Mouse (Mus musculus): Measurements from ENCODE around the gene Ralgps2.

DNA sequence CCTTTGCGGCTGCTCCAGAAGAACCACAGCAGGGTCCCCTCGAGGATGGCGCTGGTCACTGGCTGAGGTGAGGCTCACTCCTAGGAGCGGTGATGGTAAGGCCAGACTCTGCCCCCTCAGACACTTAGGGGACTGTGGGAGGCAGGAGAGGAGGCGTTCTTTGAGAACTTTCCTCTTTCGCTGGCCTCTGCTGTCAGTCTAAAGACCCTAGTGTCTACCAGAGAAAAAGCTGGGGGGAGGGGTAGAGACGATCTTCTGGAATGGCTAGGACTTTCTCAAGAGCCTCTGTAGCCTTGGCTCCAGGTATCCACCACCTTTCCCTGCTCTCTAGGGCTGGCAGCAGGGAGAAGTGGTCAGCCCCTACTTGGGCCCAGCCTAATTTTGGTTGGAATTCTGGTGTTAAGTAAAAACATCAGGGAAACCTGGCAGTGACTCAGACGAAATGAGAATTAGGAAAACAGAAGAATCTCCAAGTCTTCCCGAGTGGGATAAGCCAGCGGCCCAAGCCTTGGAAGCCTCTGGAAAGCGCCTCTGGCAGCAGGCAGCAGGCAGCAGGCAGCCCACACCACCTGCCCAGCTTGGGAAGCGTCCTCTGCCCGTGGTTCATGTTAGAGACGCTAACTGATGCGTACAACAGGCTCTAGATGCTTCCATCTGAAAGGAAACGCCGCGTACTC is 169.7 kb downstream of the Ralgps2 start:
- TF ChIP-seq POLR2A (IDR thresholded peaks at IDR 0.05; ENCODE audit: borderline replicate concordance, insufficient read depth, low read length): no peak
- no peak for TF ChIP-seq CTCF (IDR thresholded peaks at IDR 0.05; ENCODE audit: borderline replicate concordance, insufficient read depth, low read depth, low read length)
